Mouse (Mus musculus): ENCODE results near the gene Jade1.

The Jade1 gene

GRCm38 (mm10) chr3:41552777-41553548 is 2.6 kb upstream of the Jade1 start:
- DNase-seq: no peak

- no peak for DNase-seq
These were observed 1.9 kb upstream of the Jade1 start for GRCm38 (mm10) chr3:41553681-41554080.

DNA sequence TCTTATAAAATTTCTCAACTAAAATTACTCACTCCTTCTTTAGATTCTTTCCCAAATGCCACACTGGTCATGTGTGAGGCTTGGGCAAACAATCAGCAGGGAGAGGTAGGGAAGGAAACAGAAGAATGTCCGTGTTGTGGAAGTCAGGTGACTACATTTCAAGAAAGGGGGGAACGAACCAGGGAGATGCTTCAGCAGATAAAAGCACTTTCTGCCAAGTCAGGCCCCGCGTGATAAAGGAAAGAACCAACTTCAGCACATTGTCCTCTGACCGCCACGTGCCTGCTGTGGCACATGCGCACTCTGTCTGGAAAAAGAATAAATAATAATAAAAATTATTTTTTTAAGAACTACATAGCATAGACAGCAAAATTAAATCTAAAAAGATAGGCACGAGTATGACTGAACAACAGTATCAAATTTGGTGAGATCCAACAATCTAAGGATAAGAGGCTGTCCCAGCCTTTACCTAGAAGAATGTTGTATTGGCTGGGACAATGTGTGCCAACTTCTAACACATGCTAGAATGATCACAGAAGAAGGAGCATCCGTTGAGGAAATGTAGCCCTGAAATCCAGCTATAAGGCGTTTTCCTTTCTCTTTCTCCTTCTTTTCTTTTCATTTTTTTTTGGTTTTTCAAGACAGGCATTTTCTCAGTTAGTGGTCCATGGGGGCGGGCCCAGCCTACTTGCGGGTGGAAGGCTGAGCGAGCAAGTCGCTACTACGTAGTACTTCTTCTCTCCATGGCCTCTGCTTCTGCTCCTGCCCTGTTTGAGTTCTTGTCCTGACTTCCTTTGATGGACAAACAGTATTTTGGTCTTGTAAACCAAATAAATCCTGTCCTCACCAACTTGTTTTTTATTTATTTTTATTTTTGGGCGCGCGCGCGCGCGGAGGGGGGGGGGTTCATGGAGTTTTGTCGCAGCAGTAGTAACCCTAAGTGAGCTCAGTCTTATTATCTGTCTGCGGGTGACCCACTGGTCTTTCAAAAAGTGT is 753 bp upstream of the Jade1 start:
- DNase-seq: no peak

- no peak for DNase-seq
These were observed 1.1 kb downstream of the Jade1 start for GRCm38 (mm10) chr3:41556451-41557266.

- DNase-seq: no peak
These were observed 1.9 kb downstream of the Jade1 start for GRCm38 (mm10) chr3:41557267-41557995.

GRCm38 (mm10) chr3:41560489-41560888 is 5.0 kb downstream of the Jade1 start:
- no peak for DNase-seq

GRCm38 (mm10) chr3:41561787-41562186 is 6.3 kb downstream of the Jade1 start:
- no peak for DNase-seq

DNA sequence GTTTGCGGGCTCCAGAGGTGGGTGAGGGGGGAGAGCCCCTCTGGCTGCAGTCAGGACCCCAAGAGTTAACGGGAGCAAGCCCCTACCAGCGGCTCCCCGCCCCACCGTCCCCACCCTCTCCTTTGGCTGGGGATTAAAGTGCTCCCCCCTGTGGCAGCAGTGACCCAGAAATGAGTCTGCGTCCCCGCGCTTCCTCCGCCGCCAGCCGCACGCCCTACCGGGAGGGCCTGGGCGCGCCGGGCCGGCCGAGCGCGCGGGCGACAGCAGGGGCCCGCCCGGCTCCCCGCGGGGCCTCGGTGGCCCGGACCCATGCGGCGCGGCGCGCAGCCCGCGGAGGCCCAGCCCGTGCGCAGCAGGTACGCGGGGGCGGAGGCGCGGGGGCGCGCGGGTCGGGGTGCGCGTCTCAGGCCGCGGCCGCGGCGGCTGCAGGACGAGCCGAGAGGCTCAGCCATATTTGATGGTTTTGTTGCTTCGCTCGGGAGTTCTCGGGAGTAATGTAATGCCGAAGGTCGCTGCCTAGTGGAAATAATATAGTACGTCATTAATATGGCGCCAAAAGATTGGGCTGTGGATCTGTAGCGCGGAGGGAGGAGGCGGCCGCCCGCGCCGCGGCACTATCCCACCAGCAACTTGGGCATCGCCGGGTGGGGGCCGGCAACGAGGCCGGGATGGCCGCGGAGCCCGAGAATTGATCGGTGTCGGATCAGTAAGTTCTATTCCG is 7.8 kb downstream of the Jade1 start:
- DNase-seq: peak; percentile 88 to 92

- DNase-seq: peak in 1 of 2 experiments; percentile 38
These were observed 8.5 kb downstream of the Jade1 start for GRCm38 (mm10) chr3:41563997-41564396.

DNA sequence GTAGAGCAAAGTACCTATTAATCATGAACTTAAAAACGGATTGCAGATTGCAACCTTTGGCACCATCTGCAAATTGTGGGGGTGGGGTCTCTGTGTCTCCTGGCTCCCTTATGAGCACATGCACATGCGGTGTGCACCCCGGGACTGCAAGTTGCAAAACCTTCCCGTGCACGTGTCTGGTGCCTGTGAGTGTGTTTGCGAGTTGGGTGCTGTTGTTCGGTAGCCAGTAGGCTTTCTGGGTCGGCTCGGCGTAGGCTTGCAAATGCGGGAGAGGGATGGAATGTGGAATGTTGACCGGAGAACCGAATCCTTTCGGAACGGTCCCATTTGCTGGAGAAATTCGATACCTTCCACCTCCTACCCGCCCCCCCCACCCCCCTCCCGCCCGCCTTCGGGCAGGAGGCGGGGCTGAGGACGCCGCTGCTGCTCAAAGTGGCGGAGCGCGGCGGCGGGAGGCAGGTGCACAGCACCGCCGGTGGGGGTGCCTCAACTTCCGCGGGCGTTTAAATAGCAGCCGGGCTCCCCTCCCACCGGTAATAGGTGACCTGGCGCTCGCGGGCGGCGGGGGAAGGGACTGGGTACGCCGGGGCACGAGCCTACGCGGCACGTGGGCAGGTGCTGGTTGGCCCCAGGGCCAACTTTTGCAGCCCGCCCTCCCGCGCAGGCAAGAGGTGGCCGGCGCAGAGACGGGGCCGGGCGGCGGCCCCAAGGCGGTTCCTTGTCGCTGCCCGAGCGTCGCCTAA is 9.1 kb downstream of the Jade1 start:
- DNase-seq: peak; percentile 85 to 92

- peak; percentile 86 to 92 for DNase-seq
These were observed 9.9 kb downstream of the Jade1 start for GRCm38 (mm10) chr3:41565410-41565823.

DNA sequence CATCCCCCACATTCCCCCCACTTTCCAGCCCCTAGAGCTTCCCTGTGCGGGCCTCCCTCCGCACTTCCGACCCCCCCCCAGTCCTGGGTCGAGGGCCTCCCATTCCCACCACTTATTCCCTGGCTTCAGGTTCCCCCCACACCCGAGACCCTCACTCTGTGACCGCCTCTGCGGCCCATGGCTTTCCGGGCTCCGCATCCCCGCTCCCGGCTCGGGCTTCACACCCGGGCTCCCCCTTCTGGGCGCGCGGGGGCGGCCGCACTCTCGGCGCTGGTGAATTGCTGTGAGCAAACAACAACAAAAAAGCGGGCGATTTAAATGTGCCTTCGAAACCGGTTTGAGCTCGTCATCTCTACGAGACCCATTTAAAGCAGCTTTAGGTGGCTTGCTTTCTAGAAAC is 10.4 kb downstream of the Jade1 start:
- peak; percentile 88 to 92 for DNase-seq

GRCm38 (mm10) chr3:41569943-41570342 is 14.4 kb downstream of the Jade1 start:
- DNase-seq: no peak

DNA sequence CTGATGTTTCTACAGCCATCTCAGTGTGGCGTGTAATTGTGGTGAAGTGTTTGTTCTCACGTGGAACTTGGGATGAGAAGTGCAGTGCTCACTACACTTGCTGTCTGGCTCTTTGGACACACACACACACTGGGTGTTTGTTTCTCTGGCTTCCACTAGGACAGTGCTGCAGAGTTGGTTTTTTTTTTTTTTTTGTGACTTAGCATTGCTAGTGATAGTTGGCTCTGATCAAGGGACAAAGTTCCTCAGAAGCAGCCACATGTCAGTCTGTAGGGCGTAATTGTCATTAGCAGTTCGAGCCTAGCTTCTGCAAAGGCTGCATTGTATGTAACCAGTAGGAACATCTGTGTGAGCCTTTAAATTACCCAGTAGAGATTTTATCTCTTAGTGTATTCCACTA is 16.6 kb downstream of the Jade1 start:
- no peak for DNase-seq

DNA sequence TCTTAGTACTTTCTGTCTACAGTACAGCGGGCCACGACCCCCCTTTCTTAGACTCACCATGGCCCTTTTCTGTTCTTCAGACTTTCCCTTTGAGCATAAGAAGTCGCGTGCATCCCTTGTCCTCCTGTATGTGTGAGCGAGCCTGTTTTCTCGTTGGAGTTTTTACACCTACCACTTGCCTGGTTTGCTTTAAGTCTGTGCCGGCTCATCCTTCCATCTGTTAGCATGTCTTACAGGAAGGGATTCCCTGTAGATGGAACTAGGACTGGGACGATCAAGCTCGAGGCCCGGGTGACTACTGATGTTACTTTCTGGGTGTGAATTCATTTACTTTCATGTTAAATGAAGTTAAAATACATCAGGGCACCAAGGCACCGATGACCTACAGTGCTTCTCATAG is 17.4 kb downstream of the Jade1 start:
- no peak for DNase-seq

GRCm38 (mm10) chr3:41574208-41574607 is 18.7 kb downstream of the Jade1 start:
- no peak for DNase-seq

- no peak for DNase-seq
These were observed 19.3 kb downstream of the Jade1 start for GRCm38 (mm10) chr3:41574720-41575435.

GRCm38 (mm10) chr3:41575971-41576370 is 20.4 kb downstream of the Jade1 start:
- DNase-seq: no peak

DNA sequence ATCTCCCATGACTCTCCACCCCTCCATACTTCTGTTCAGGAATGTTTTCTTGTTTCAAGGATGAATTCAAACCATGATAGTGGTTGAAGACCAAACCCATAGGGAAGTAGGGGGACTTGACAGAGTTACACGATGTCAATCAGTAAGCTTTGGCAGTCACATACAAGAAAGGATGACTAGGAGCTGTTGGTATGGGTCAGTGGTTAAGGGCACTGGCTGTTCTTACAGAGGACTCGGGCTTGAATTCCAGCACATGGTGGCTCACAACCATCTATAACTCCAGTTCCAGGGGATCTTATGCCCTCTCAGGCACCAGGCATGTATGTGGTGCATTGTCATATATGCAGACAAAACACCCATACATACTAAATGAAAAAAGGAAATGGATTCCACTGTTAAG is 21.7 kb downstream of the Jade1 start:
- DNase-seq: no peak

GRCm38 (mm10) chr3:41579873-41580272 is 24.3 kb downstream of the Jade1 start:
- no peak for DNase-seq

All from kidney, postnatal 4 days (tissue).